Mouse (Mus musculus) cerebellum, adult 18-20 months (tissue): ENCODE measurements at regions not wholly inside any gene's neighbourhood (a gene's known extent, or its start where the extent isn't known, plus 50 kb on each side); places are given as distances from the start of the nearest gene placed in this dataset.

ENCODE experiments used
- DNase-seq, 2 experiments: peaks; one replicate each; pipeline ENCODE4 v3.0.0; 2021

DNA sequence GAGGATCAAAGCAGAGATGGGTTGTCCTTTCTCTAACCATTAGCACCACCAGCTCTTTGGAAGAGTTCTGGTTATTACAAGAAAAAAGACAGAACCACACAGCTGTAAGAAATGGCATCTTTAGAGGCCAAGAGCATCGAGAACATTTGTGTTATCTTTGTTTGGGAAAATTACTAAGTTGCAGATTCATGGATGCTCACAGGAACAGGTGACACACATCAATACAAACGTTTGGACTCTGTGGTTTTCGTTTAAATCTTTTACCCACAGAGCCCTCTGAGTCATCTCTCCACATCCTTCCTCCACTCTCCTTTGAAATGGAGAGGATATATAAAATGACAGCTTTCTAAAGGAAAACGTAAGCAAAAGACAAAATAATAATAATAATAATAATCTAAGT is 184.5 kb upstream of the Ppargc1a start:
- no peak for DNase-seq

DNA sequence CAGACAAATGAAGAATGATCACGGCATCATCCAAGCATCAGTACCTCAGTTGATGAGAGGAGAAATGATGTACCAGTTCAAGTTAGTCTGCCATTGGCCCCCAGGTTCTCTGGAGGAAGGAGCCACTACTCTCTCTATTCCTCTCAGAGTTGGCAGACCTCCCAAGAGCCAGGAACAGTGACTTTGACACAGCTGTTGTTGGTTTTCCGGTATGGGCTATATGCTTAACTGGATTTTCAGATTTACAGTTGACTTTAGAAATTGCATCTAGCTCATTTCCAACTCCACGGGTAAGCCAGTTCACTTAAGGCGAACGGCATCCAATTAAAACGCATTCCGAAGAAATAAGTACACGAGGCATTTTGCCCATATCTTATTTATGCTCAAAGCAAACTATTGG is 182.9 kb upstream of the Ppargc1a start:
- no peak for DNase-seq

DNA sequence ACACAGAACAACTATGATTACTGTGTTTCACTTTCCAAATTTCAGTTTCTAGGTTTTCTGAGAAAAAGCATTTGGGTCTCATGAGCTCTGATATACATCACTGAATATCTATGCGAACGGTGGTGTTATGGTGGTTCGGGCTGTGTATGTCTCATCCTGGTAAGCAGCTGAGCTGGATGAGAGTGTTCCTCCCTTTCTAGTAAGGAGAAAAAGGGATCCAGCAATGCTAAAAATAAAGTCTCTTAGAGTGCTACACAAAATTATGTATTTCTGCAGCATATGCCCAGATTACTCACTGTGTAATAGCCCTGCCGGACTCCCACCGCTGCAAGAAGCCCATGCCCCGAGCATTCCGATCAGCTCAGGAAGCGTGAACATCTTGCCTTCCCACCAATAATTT is 173.4 kb upstream of the Ppargc1a start:
- DNase-seq: no peak

DNA sequence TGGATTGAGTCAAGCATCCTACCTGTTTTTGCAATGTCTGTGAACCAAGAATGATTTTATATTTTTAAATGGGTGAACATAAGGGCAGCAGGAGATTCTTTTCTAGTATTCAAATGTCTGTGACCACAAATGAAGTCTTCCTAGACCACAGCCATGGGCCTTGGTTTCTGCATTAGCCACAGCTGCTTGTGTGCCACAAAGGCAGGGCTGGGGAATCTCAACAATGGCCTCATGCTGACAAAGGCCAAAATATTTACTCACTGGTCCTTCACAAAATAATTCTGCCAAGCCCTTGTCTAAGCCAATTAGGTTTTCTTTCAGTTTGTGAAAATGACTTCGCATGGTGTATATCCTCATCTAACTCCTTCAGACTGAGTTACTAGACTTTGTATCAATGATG is 162.7 kb upstream of the Ppargc1a start:
- DNase-seq: no peak

DNA sequence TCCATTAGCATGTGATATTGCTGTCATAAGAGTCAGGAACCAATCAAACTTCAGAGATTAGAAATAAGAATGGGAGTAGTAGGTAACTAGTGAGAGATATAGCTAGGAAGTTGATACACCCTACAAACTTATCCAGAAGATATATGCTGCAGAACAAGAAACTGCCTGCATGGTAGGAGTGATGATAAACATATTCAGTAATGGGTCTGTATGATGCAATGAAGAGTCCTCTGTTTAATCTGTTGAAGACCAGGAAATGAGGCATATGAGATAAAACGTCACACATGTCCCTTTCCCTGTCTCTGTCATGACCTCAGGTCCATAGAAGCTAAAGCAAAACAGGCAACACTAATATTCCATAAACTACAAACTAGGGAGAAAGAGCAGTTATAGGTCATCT is 162.2 kb upstream of the Ppargc1a start:
- no peak for DNase-seq

DNA sequence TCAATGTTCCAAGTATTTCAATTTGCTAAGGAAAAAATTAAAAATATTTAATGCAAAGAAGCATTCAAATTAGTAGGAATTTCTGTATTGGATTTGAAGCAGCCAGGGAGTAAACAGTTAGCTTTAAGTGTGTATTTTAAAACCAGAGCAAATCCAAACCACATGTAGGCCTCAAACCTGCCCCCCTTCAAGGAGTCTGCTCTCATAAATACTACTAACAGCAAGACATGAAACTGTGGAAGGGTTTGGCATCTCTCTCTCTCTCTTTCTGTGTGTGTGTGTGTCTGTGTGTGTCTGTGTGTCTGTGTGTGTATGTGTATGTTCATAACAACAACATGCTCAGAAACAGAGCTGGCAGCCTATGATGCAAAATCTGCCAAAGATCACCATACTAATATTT is 159.2 kb upstream of the Ppargc1a start:
- no peak for DNase-seq

DNA sequence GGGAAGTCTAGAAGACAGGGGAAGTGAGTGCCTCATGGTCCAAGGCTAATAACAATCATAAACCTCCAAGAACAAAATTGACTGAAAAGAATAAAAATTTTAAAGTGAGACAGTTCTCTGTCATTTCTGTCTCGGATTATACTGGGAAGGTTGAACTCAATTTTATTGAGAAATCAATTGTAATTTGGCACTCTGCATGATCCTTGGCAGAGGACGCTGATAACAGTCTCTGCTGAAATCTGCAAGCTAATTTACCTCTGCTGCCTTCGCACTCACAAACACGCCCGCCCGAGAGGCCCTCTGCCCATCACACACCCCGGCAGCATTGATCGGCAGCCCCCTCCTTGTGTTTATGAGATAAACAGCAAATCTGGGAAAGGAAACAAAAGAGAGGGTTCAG is 151.4 kb upstream of the Ppargc1a start:
- DNase-seq: no peak

DNA sequence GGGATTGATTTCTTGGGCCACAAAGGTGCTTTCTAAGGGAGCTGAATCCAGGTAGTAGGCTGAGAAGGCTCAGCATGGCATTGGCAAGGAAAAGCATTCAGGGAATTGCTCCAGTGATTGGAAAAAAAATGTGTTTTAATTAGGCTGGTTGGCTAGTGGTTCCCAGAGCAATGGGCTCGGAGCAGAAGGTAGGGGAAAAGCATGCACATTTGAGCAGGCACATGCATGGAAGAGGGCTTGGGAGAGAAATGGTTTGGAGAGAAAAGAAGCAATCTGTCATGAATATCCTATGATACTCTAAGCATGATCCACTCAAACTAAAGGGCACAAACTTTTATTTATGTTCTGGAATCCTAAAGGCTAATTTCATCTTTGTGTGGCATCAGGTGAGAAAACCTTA is 150.9 kb upstream of the Ppargc1a start:
- no peak for DNase-seq

DNA sequence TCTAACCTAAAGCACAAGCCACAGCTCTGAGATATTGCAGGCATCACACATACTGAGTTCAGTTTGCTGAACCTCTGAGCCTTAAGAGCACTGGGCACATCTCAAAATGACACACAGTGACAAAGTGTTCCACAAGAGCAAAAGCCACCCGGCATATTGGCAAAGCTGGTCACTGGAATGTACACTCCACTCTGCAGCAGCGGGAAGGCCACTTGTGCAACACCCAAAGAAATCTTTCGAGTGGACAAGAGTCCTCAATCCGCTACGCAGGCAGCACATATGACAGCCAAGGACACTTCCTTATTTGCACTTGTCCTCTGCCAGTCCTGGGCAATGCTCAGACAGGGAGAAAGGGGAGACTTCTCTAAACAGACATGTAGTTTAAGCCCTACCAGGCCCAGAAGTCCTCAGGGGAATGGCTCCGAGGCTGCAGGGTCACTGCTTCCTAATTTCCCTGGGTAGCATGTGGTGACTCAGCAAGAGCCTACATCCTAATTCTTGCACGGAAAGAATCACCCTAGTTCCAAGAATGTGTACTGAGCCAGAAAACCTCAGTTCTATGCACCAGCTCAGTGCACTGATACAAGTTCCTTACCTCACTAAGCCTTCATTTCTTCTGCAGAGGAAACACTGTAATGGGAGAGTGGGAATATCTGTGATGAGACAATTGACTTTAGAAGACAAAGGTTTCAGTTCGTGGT is 144.5 kb upstream of the Ppargc1a start:
- DNase-seq: no peak

DNA sequence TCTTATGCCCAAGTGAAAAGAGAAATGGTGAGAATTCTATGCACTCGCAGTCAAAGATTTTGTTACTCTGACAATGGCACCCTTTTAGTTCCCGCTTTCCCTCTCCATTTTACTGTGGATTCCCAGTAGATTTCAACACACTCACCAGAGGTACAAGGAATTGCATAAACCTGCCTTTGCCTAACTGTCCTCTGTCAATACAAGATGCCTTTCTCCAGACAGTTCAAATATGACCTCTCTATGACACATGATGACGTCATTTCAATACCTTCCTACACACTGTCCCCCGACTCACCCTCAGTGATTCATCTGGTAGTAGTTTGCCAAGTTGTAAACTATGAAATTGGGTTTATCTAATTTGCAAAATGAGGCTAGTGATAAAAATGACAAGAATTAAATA is 143.1 kb upstream of the Ppargc1a start:
- DNase-seq: no peak

DNA sequence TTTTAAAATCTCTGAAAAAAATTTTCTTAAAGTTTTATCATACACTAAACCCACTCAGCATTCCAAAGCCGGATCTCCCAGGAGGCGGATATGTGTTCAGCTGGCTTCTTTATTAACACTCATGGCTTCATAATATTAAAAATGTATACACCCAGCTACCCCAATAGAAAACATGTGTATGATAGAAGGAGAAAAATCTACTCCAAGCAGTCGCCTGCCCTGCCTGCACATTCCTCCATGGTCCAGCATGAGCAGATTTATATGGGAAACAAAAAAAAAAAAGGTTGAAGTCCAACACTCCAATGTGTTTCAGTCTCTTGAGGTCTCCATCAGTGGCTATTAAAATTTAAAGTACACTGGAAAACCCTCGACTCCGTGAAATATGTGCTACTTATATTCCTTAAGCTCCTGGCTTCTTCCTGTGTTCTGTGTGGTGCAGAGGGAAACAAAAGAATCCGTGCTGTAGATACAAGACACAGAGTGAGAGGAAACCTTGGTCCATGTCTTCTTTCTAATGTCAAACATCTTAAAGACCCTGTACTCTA is 142.0 kb upstream of the Ppargc1a start:
- DNase-seq: no peak

DNA sequence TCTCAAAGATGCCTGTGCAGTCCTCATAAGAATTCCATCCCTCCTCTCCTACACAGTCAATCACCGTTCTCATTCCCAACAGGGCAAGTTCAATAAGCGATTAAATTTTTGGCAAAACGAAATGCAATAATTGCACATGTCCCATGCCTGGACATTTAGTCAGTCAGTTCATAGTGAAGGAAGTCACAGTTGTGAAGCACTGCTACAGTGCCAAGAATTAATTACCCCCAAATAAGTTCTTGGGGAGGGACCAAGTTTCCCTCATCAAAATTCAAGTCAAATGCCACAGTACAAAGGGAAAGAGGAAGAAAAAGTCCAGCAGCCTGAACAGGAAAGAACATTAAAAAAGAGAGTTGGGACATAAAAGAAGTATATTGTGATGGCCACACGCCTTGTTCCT is 112.4 kb upstream of the Ppargc1a start:
- no peak for DNase-seq

DNA sequence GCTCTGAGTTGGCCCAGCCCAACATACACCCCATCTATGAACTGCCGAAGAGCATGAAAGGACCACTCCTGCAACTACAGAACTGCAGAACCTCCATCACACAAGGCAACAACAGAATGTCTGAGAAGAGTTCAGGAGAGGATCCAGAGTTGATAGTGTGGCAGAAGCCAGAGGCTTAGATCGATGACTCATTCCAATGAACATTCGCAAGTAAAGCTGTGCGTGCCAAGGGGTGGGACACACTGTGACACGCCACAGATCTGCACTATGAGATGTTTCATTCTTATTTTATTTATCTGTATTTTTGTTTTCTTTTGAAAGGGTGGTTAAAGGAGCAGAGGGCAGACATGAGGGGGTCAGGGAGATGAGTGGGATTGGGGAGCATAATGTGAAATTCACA is 103.7 kb upstream of the Ppargc1a start:
- no peak for DNase-seq

DNA sequence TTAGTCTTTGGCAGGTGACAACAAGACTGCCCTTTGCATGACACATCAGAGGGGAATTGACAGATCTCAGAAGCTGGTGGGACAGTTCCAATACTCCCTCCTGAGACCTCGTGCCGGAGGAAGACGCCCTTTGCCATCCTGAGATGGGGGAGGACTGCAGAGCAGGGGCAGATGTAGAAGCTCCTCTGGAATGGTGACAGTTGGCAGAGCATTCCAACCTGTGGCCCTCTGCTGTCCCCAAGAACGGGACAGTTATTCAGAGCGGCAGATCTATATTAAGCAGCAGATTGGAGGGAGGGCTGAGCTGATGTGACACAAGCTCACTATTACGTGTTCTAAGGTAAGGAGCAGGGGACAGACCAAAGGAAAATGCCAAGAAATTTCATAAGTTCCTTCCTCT is 97.7 kb upstream of the Ppargc1a start:
- no peak for DNase-seq

DNA sequence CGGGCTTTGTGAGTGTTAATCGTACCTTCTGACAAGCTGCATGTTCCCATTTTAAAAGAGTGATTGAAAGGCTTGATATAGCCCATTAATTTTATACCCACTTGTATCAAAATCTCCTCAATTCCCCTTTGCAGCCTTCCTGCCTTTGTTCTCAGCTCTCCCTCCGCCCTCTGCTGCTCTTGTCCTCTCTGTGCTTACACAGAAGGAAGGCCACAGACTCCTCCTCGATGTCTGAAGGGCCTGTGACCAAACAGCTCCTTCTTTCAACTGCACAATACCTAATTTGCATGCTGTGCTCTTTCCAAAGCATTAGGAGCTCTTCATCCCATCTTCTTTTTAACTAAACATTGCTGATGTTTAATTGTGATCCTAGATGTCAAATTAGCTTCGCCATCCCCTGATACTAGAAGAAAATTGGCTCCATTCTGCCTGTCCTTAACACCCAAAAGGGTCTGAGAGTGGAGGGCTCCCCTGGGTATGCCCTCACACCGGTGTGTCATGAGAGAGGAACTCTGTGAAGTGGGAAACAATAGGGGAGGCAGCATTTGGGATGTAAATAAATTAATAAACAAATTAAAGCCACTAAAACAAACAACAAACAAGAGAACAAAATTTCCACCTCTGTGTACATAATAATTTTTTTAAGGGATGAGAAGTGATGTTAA is 90.8 kb upstream of the Ppargc1a start:
- DNase-seq: no peak

DNA sequence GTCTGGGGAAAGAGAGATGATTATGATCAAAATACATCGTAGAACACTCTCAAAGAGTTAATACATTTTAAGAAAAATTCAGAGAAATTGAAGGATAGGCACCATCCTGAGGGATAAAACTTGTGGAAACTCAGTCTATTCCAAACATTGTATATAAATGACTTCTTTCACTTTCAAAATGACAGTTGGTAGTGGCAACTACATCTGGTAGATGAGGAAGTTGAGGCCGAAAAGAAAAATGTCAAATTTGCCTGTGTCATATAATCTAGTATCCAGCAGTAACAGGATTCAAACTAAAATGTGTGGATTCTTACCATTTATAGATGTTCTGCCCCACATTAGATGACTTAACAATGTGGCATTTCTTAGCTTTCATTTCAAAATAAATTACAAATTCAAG is 86.0 kb upstream of the Ppargc1a start:
- DNase-seq: no peak

DNA sequence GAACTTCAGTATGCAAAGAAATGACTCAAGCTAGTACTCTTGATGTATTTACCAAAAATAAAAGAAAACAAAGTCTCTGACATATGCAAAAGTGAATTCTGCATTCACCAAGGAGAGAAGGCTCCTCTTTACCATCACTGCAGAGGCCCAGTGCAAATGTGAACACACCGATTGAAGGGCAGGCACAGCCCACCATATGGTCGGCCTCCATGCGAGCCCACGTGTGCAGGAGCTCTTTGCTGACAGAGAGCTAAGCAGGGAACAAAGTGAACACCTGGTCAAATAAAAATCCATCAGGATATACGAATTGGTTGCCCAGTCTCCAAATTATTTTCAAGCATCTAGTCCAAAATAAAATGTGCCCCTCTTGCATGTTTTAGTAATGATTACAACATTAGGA is 56.9 kb upstream of the Ppargc1a start:
- DNase-seq: peak; percentile 6 to 10
